Mouse (Mus musculus) adipocyte (in vitro differentiated cells): ENCODE data around the gene Cipc.

Experiments
- DNase-seq: peaks from one replicate; pipeline ENCODE4 v3.0.0-alpha.2; 2016; ENCODE audit warnings: low spot score

The Cipc gene

DNA sequence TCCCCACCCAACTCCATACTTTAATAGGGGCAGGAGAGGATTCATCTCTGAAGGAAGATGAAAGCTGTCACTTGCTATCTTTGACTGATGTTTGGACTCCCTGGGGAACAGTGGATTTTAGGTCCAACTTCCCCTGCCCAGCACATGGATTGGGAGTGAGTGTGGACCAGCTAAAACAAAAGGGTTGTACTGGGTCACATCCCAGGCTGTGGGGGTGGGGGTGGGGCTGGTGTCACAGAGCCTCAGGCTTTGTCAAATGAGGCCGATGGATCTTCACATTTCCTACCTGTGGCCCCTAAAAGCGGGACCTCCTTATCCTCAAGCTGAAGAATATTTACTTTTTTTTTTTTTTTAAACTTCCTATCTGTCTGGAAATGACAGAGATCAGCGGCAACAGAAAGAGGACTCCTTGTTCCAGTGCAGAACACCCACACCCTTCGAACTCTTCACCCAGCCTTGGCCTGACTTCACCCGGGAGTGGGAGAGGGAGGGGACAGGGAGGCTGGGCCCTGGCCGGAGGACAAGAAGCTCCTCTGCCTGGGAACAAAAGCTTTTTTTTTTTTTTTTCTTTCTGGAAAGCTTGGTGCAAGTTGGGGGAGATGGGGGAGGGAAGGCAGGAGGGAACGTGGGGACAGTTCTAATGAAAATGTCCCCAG lies 14.8 kb upstream of the Cipc start:
- peak; percentile 83 for DNase-seq

DNA sequence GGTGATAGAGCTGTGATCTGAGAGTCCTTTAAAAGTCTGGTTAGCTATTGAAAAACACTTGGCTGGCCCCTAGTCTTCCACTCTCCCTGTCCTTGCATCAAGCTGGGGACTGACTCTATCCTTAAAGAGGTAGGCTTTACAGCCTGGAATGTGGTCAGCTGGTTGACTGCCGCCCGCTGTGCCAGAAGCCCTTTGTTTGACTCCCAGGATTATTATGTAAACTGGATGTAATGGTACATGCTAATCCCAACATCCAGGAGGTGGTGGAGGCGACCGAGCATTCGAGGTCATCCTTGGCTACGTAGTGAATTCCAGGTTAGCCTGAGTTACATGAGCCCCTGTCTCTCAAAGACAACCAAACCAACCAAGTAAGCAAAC lies 14.3 kb upstream of the Cipc start:
- DNase-seq = peak; percentile 54

DNA sequence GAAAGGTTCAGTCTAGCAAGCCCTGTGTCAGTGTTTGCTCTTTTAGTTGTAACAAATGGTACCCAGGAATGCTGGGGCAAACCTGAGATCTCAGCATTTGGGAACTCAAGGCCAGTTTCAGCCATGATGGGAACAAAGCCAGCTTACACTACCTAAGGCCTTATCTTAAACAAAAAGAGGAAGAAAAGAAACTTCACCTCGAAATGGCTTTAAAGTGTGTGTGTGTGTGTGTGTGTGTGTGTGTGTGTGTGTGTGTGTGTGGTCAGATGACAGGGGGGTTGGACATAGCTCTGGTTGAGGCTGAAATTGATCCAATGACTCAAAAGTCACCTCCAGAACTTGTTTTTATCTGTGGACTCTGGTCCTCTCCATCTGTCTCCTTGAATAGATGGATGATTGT lies 12.1 kb upstream of the Cipc start:
- DNase-seq = no peak

DNA sequence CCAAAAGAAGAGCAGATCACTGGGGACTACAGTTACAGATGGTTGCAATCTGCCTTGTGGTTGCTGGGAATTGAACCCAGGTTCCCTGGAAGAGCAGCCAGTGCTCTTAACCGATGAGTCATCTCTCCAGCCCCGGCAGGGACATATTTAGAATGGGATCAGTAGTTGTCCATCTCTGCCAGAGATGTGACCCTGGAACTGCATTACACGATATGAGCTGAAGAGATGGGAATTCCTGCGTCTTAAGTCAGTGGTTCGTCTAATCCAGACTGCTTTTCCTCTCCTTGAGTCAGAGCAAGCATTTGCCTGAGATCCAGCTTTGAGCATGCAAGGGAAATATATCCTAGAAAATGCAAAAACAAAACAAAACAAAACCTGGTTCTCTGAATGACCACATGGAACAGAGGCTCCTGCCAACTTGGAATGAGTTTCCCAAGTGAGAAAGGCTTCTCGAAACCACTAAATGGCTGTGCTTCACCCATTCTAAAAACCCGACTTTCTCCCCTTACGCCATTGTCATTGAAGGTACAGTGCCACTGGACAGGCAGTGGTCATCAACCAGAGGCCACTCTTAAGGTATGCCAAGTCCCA lies 11.1 kb upstream of the Cipc start:
- DNase-seq = peak; percentile 57

DNA sequence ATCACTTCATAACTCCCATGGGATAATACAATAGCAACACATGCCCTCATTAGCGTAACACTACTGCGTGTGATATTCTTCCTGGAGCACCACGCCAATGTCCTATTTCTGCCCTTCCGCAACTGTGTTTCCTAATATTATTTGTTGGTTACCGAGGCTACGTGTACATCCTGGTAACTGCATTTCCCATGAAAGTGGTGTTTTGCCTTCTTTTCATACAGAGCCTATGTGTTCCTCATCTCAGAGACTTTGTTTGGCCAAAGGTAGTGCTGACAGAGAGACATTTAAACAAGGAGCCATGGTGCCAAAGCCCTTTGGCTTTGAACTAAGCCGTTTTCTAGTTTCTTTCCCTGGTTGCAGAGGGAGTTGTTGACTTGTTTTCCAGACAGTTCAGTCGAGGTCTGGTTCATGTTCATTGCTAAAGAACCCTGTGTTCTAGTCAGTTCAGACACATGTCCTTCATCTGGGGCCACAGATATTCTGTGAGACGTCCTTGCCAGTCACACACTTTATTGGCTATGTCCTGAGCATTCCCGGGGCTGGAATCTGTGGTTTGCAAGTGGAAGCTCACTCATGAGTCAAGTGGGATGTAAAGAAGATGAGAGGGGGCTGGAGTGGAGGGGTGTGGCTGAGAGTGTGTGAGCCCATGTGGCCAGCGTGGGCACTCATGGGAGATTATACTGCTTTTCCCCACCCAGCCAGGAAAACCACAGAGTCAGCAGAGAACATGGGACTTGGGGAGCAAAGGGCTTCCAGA lies 10.1 kb upstream of the Cipc start:
- peak; percentile 41 for DNase-seq

DNA sequence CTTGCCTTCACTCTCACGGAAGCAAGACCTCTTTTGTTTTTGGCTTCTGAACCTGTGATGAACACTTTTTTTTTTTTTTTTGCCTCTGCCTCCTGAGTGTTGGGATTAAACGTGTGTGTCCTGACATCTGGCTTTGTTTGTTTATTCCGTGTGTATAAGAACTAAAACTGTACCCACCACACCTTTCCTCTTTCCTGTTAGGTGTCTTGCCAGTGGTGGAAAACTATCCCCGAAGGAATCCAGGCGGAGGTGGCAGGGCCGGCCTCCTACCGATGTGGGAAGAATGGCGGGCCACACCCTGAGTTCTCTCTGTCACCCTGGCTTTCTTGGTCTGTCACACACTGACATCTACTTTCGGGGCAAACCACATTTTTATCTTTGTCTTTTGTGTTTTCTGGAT lies 8.3 kb upstream of the Cipc start:
- DNase-seq = no peak

DNA sequence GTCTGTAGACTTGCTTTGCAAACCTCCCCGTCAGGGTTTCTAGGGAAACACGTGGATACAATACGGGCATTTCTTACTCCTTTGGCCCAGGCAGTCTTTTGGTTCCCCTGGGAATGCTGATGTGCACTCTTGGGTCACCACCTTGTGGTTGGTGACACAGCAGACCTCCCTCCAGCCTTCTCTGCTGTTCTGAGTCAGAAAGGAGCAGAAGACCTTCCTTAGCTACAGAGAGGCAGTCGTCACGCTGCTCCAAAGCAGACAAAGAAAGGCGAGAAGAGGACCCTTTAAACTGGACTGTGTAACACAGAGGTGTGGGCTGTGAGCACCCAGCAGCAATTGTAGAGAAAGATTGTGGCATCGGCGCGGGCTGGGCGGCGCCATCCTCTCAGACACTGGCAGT lies 5.7 kb upstream of the Cipc start:
- no peak for DNase-seq

DNA sequence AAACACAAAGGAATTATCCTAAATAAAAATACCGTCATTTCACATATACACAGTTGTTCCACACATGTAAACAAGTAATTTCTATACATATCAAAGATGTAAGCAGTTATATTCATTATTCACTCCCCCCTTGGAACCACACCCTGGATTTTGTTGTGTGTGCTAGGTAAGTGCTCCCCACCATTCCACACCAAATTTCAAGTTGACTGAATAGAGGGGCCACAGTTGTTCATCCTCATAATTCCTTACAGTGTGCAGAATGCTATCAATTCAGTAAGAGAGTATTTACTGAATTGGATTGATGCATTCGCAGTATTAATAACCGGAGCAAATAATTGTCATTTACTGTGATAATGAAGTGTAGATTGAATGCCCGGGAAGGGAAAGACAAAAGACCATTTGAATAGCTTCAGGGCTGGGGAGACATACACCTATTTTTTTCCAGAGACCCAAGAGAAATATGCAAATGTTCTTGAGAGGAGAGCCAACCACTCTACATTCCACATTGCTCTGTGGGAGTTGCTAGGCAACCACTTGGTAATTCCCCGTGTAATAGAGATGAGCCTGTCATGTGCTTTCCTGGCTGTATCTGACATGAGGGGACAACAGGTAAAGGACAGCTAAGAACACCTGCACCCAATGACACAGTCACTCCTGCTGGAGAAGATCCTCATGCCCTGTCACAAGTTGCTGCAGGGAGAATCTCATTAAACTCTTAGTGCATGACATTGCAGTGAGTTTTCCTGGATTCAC lies 4.9 kb upstream of the Cipc start:
- no peak for DNase-seq

DNA sequence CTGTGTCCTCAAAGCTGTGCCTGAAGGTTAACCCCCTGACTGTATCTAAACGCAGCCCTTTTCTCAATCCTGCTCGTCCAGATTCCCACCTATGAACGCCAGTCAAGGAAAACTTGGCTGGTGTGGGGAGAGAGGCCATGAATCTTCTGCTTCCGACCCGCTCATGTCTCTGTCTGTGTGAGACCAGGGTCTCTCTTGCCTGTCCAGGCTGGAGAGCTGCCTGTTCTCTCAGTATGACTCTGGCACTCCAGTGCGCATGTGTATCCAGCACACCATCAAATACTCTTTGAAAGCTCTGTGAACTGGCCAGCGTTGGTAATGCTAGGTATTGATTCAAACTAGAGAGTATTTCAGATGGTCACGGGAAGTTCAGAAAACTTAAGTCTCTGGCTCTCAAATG lies 3.4 kb upstream of the Cipc start:
- no peak for DNase-seq

DNA sequence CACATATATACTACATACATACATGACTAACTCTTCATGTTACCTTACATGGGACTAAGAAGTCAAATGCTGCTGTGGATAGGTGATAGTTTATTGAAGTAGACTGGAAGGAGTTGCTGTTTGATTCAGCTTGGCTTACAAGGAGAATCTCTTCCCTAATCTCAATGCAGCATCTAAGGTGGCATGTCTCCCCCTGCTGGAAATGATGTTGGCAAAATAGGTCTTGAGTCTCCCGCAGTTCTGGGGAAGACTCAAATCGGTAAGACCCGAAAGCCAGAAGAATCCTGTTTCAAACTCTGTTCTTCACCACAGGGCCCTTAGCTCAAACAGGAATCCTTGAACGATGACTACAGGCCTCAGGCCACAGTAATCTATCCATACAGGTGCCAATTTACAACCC lies 1.7 kb upstream of the Cipc start:
- DNase-seq = peak; percentile 87

DNA sequence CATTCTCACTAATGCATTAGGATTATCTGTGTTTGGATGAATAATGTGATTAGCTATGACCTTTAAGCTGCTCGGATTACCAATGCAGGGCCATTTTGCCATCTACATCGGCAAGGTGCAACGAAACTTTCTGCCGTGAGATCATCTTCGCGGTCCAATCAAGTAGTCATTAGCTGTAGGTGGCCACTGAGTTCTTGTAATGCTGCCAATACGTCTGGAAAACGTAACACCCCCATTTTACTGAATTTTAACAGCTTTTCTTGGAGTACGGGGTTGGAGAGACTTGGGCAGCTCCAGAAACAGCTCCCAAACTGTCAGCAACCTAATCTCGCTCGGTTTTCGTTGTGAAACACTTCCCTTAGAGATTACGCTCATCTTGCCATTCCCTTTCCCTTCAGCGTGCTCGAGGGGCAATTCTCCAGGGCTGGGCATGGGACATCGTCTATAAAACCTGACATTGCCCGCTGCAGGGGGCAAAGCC lies 502 bp upstream of the Cipc start:
- DNase-seq = peak; percentile 50

DNA sequence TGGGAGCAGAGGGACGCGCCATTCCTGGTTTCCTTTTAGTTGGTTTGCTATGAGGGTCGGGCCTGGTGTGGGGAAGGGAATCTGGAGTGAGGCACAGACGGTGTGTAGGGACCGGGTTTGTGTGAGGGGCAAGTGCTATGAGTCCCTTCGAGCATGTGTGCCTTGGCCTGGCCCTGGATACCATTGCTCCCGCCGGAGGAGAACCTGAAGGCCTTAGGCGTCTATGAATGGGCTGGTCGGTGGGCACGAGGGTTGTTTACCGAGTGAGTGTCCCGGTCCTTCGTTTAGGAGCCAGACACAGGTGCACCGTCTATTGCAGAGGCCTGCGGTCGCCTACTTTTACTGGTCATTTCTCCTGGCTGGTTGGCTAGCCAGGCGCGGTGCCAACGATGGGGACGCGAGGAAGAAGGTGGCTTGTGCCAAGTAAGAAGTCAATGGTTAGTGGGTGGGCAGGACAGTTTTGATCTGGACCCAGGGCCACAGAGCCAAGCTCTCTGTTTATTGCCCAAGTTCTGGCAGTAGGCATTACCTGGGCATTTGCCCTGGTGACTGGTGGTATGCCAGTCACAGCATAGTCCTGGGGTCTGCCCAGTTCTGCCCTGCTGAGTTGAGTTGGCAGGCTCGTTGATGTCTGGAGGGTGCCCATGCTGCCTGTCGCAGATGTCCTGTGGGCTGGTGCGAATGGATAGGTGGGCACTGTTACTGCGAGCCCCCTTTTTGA lies 998 bp downstream of the Cipc start:
- DNase-seq = peak; percentile 39

DNA sequence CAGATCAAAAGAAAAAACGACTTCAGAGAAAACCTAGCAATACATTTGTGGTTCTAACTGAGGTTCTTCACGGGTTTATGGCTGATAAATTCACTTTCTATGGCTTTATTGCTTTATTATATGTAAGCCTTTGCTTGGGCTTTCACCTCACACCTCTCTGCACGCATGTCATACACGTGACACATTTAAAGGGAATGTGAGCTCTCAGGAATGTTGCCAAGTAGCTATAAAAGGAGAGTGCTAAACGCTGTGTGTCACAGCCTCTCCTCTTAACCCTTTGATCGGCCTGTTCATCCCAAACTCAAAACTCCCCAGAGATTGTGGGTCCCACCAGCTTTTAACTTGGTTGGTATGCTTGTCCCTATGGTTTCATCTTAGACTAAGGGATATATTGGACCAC lies 1.8 kb downstream of the Cipc start:
- peak; percentile 51 for DNase-seq

DNA sequence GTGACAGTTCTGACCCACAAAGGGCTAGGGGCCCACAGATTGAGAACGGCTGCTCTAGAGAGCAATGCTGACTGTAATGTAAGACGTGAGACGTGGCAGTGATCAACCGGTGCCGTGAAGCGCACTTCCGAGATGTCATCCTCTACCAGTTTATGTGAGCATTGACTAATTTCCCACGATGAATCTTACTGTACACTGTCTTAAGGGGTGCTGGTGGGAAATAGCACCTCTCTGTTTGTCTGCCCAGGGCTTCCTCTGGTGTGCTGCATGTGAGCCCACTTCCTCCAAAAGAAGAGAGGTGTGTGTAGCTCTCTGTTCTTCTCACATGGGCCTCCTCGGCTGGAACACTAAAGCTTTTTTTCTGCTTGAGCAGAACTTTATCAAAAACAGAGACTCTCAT lies 2.7 kb downstream of the Cipc start:
- no peak for DNase-seq

DNA sequence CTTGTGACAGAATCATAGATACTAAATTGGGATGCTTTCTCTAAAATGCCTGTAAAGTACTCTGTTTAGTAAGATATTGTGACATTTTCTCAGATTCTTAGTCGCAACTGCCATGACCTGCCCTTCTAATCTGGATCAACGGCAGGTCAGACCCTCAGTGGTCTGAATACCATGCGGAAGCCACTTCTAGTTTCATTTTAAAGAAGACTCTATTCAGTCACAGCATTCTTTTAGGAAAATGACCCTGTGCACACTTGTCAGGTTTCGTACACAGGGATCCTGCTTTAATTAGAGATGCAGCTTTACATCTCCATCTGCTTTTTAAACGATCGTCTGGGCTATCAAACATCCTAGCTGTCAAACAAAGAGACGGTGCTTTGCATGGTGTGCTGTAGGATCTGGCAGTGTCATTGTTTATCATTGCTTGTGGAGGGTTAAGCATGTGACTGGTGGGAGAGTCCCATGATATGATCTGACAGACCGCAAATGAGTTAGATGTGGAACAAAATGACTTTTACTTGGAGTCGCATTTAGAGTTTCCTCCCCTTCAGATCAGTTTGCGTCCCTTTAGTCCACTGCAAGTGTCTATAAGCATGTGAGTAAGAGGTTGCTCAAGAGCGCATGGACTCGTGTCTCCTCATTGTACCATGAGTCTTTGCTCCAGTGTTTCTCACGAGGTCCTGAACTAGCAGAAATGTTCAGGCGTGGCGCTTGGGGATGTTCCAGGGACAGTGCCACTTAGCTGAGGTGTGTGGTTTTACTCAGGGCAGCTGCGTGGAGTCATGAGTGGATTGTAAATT lies 3.5 kb downstream of the Cipc start:
- no peak for DNase-seq

DNA sequence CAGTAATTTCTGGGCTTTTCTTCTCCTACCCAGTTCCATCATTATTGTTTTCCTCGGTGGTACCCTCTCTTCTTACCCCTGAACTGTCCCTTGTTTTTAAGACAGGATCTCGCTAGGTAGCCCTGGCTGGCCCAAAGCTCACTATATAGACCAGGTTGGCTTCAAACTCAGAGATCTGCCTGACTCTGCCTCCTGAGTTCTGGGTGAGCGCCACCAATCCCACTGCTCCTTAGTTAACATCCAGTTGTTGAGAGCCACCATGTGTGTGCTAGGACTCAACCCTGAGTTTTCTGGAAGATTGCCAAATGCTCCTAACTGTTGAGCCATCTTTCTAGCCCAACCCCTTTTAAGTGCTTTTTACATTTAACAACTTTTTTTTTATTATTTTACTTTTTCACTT lies 4.1 kb downstream of the Cipc start:
- peak; percentile 37 for DNase-seq

DNA sequence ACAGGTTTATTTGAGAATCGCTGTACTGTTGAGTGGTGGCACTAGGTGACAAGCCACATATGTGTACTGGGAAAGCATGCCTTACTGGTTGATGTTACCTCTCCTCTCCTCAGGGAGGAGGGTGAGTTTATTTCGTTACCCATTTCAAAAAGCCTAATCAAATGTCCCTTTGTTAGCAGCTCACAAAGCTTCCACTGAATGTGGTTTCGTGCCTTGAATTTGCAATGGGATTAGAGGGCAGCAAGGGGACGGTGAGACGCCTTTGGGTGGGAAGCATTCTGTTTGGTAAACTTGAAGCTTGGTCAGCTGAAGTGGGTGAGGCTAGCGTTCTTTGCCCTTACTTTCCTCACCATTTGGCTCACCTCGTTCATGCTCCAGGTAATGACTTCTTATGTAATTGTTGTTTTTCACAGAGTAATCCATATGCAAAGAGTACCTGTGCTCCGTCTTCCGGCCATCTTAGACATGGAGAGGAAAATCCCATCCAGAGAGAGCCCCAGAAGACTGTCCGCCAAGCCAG lies 5.5 kb downstream of the Cipc start:
- DNase-seq = no peak

DNA sequence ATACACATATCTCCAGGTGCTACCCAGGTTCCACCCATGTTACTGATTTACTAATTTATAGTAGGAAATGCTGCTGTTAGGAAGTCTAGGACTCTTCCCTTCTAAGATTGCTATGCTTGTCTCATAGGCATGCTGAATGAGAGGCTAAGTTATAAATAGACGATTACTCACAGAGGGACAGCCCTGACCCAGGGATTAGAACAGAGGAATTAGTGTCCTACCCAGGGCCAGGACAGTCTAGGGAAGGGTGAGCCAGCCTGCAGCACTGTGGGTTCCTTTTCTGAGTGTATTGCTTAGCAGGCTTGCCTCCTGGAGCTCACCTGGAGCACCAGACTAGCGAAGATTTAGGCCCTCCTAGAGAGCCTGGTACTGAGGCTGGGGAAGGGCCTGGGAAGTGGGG lies 9.1 kb downstream of the Cipc start:
- no peak for DNase-seq

DNA sequence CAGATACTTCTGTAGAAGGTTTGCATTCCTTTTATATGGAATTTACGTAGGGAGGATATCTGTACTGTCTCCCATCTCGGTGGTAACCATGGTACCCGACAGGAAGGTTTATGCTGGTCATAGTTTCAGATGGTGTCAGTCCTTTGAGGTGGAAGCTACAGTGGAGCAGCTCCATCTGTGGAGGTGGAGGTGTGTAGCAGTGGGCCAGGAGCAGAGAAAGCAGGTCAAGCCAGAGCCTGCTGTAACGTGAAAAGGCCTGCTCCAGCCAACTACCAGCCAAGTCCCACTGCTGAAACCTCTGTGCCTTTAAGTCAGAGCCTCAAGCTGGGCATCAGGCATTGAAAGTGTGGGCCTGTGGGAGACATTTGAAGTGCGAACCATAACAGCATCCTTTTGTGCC lies 11.7 kb downstream of the Cipc start:
- no peak for DNase-seq

DNA sequence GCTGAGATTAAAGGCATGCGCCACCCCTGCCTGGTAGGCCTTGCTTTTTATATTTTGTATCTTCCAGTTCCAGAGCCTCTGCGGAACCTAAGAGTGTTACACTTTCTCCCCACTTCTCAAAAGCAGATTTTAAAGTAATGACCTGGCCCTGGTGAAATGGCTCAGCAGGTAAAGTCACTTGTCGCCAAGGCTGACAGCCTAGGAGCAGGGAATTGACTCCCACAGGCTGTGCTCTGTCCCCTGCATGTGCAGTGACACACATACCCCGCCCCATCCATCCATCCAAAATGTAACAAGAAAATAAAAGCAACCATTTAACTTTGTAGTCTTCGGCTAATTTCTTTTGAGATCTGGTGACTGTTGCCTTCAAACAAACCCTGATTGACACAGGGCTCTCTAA lies 12.8 kb downstream of the Cipc start:
- no peak for DNase-seq

DNA sequence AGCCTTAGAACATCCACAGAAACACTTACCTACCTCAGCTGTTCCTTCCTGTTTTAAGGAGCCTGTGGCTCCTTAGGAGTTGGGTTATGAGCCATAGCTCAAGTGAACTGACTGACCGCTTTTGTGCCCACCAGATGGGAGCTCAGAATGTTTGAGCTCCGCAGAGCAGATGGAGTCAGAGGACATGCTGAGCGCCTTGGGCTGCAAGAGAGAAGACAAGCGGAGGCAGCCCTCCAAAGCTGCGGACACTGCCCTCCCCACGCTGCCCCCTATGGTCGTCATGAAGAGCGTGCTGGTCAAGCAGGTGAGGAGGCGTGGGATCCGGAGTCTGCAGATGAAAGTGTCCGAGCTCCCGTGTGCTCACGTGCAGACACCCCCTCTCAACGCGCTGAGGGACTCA lies 13.3 kb downstream of the Cipc start:
- DNase-seq = no peak
